Mouse (Mus musculus) lung, adult 10 weeks (tissue): Measurements from ENCODE around the gene Kcnab1. TPM values are rescaled to one million over a fixed set of nuclear protein-coding genes. Genes with fewer than 3 reads are reported as not detected.

Experiments used
- polyA plus RNA-seq: library from polyadenylated mRNA; stranded (reverse); fragments of 350-450 nt; fragmentation: Illumina TruSeq; extraction: RNeasy Lipid Tissue Mini Kit (QIAGEN cat#74804); gene quantifications from one replicate; pipeline ENCODE4 v1.2.3, GENCODE M21; 2014; ENCODE audit warnings: low read depth, low replicate concordance; ENCODE audit not compliant: insufficient read depth

The Kcnab1 gene
- polyA plus RNA-seq = 0.38 TPM

GRCm38 (mm10) chr3:65108945-65109921, at the start of gene Kcnab1:
Gene Kcnab1, plus strand, starts transcription at chr3:65109384.

DNA sequence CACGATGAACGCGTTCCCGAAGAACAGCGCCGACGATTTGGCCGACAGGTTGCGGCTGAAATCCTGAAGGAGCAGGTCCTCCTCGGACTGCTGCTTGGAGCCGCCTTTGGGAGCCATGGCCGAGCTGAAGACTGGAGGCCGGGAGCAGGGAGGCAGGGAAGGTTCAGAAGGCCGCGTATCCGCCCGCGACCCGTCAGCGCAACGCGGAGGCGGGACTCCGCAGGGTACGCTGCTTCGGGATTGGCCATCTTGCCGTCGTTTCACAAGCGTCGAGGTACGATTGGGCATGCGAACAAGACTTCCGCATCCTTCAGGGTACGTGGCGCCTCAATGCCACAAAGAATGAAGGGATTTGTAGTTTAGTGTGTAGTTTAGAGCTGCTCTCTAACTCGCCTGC, 283.2 kb downstream of the Kcnab1 start, which contains the start of gene Ssr3:
Gene Ssr3, minus strand, starts transcription at position 203 of the 397 bp plus-strand sequence.

